Mouse (Mus musculus) layer of hippocampus, postnatal 36 days (tissue): ENCODE measurements around the gene Diras2. TPM values are rescaled to one million over a fixed set of nuclear protein-coding genes. Genes with fewer than 3 reads are reported as not detected.
A peak's percentile ranks its signal among the peaks of the same experiment; 100 is the strongest.

ENCODE experiments used
- DNase-seq, 2 experiments: peaks; one replicate each; pipeline ENCODE4 v3.0.0; 2022
- total RNA-seq, 2 experiments: library from RNA; stranded (reverse); gene quantifications; 2 replicates each; pipeline ENCODE4 v1.2.3; 2021

Diras2 gene
- total RNA-seq, 2 experiments from 2014 or later = 143 to 152 TPM

- DNase-seq = no peak
Observed at GRCm38 (mm10) chr13:52551275-52551674, 20.2 kb upstream of the Diras2 start.

DNA sequence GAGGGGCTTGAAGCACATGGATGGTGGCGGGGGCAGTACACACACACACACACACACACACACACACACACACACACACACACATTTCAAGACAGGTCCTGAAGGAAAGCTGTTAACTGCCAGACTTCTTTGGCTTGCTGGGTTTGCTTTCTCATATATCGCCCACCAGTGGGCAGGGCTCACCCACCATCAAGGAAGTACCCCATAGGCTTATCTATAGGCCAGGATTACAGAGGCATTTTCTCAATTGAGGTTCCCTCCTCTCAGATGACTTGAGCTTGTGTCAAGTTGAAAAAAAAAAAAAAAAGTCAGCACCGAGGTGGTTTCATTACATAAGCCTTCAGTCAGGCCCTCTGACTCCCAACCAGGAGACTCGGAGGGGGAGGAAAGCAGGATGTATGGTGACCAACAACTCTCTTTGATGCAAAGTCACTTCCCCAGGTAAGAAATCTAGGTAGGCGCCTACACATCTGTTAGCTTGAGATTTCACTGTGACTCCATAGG is 19.7 kb upstream of the Diras2 start:
- no peak for DNase-seq

GRCm38 (mm10) chr13:52546288-52546687 is 15.2 kb upstream of the Diras2 start:
- no peak for DNase-seq

GRCm38 (mm10) chr13:52542636-52543035 is 11.6 kb upstream of the Diras2 start:
- no peak for DNase-seq

- DNase-seq = no peak
Observed at GRCm38 (mm10) chr13:52542036-52542526, 11.0 kb upstream of the Diras2 start.

- DNase-seq = no peak
Observed at GRCm38 (mm10) chr13:52541385-52542035, 10.4 kb upstream of the Diras2 start.

- no peak for DNase-seq
Observed at GRCm38 (mm10) chr13:52539461-52539860, 8.4 kb upstream of the Diras2 start.

- DNase-seq = no peak
Observed at GRCm38 (mm10) chr13:52538588-52539116, 7.6 kb upstream of the Diras2 start.

GRCm38 (mm10) chr13:52537754-52538587 is 6.9 kb upstream of the Diras2 start:
- DNase-seq = no peak

DNA sequence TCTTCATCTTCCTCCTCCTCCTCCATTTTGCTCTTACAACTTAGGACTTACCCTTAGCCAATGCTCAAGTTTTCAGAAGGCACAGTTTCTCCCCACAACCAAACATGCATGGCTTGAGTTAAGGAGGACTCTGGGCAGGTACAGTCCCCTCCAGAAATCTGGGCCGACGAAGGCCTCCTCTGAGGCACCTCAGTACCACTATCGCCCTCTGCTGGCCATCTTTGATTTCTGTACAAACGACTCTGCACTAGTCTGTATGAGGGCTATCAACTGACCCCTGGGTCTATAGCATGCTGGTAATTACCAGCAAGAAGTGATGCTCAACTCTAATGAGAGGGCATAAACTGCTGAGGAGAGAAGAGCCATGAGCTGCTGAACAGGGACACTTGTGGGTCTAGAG is 4.5 kb upstream of the Diras2 start:
- DNase-seq = no peak

DNA sequence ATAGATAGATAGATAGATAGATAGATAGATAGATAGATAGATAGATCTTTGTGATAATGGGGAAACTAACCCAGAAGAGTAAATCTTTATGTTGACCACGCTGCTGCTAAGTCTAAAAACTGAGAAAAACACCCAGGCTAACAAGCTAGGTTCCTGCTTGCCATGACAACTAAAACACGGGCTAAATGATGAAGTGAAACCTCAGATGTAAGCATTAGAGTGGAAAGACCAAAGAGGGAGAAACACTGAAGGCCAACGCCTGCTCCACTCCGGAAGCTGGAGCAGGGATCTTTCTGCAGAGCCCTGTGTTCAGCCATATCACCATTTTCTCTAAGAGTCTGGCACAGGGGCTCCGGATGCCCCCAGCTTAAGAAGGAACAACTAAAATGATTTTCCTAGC is 2.6 kb upstream of the Diras2 start:
- DNase-seq = no peak

GRCm38 (mm10) chr13:52530008-52530945 is 802 bp downstream of the Diras2 start:
- DNase-seq = peak; percentile 73 to 80

DNA sequence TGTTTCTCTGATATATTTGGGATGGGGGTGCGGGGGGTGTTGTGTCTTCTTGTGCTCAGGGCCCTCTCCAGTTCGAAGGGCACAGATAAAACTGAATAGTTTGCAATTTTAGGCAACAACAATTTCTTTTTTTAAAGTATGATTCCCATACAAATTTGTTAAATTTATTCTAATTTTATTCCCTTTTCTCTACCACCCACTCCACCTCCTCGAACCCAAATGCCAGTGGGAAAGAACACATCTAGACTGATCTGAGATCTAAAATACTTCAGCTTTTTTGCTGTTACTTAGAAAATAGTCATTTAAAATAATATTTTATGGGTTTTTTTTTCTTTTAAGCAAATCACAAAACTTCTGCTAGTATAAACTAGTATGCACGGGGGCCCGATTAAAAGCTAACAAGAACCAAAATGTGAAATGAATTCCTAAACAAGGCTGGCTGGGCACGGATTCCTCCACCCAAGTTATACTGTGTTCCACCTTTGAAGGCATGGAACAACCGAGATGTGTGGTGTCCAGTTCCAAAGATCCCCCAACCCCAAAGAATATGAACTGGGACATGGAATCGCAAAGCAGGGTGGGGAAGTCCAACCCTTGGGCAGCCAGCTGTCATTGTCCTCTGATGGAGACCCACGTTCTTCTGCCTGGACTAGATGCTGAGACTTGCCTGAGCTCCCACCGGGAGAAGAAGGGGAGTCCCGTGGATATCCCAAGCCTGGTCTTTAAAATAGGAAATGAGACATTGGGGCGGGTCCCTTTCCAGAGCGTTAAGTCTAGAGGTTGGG is 1.7 kb downstream of the Diras2 start:
- DNase-seq = no peak

DNA sequence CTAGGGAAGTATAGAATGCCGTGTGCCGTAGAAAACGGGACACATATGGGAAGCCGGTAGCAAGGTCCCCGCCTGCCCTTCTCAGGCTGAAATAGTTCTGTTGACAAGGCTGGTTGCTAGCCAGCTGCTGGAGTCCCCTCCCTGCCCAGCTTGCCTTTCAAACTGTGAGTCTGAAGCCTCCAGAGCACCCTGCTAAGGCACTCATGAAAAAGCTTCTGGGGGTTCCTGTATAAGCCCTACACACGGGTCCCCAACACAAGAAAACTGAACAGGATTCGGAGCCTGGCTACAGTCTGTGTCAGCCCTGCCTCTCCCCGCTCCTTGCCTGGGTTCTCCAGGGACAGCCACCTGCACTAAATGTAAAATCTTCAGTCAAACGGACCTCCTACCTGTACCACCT is 2.3 kb downstream of the Diras2 start:
- DNase-seq = no peak

- no peak for DNase-seq
Observed at GRCm38 (mm10) chr13:52528281-52528680, 2.8 kb downstream of the Diras2 start.

DNA sequence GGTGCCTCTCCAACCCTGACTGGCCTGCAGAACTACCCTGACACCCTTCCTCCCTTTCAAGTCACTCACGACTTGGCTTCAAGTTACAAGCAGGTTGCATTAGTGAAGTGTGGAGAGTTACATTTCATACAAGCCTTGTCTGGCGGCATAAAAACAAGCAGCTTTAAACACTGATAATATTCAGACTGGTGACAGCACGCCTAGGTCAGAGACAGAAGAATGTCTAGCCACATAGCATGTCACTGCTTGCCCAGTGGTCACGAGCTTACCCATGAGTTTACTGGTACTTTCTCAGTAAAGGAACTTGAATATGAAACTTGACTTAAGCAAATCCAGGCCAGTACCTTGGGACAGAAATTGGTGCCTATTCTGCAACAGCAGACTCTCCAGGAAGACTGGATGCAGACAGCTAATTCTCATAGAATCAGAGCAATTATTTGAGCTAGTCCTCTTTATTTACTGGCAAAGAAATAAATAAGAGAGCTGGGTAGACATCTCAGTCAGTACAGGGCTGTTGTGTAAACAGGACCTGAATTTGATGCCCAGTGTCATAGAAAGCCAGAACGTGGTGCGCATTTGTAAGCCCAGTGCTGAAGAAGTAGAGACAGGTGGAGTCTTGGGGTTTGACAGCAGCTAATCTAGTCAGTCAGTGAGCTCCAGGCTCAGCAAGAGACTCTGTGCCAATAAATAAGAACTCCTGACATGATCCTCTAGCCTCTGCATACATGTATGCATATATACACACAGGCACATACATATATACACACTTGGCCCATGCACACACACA is 4.6 kb downstream of the Diras2 start:
- DNase-seq = no peak

DNA sequence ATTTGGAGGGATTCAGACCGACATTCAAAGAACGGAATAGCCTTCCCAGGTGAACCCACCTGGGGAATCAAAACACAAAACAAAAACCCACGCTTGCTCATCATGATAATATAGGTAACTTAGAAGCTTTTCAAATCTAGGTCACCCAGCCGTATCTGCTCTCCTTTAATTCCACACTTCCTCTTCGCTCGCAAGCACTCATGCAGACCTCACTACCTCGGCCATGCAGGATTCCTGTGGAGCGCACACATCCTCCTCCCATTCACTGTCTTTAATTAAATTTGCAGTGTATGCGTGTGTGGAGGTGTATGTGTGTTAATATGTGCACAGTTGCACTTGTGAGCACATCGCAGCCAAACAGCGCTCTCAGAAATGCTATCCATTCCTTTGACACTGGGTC is 6.8 kb downstream of the Diras2 start:
- no peak for DNase-seq

- DNase-seq = no peak
Observed at GRCm38 (mm10) chr13:52521176-52521575, 9.9 kb downstream of the Diras2 start.

GRCm38 (mm10) chr13:52519425-52519824 is 11.7 kb downstream of the Diras2 start:
- DNase-seq = no peak

- no peak for DNase-seq
Observed at GRCm38 (mm10) chr13:52518377-52518776, 12.7 kb downstream of the Diras2 start.

- no peak for DNase-seq
Observed at GRCm38 (mm10) chr13:52517021-52517420, 14.1 kb downstream of the Diras2 start.
